Mouse (Mus musculus) heart, embryonic 14.5 days (tissue): ENCODE measurements around the gene 1600002K03Rik. TPM values are rescaled to one million over a fixed set of nuclear protein-coding genes. Genes with fewer than 3 reads are reported as not detected.

ENCODE experiments used
- ATAC-seq: fragments of 200-750 bp; cut with Nextera tagmentation; 2 replicates; pipeline ENCODE4 v1.8.0; 2017; ENCODE audit warnings: low read depth, moderate TSS enrichment; ENCODE audit not compliant: insufficient number of reproducible peaks, insufficient read depth, low FRiP score
- H3K27ac ChIP-seq, 2 experiments: fragments of 200-500 bp in 1 of 2; fragments of 300-500 bp in 1 of 2; sonication (generic) in 1 of 2; replicated peaks in 1 of 2; 2 replicates each; pipeline ENCODE4 v1.5.1; 2012 to 2014; ENCODE audit warnings: low read depth in 2 of 2, low read length in 2 of 2, control low read depth in 1 of 2, mild to moderate bottlenecking in 1 of 2, mixed read lengths in 1 of 2; ENCODE audit not compliant: control insufficient read depth in 1 of 2, insufficient read depth in 1 of 2
- H3K27me3 ChIP-seq: fragments of 300-500 bp; sonication (generic); 2 replicates; pipeline ENCODE4 v1.6.1; 2014; ENCODE audit warnings: mild to moderate bottlenecking, low read length, control low read depth; ENCODE audit not compliant: control insufficient read depth, insufficient read depth
- H3K36me3 ChIP-seq: fragments of 300-500 bp; sonication (generic); 2 replicates; pipeline ENCODE4 v1.6.1; 2014; ENCODE audit warnings: mild to moderate bottlenecking, control low read depth, low read length, mixed read lengths; ENCODE audit not compliant: control insufficient read depth, insufficient read depth
- H3K4me1 ChIP-seq, 2 experiments: fragments of 200-500 bp in 1 of 2; fragments of 300-500 bp in 1 of 2; sonication (generic) in 1 of 2; 2 replicates each; pipeline ENCODE4 v1.6.1; 2012 to 2014; ENCODE audit warnings: low read length in 2 of 2, control low read depth in 1 of 2, mixed read lengths in 1 of 2; ENCODE audit not compliant: control insufficient read depth in 2 of 2, insufficient read depth in 2 of 2
- H3K4me2 ChIP-seq: fragments of 300-500 bp; sonication (generic); 2 replicates; pipeline ENCODE4 v1.6.1; 2014; ENCODE audit warnings: mild to moderate bottlenecking, low read length
- H3K4me3 ChIP-seq, 2 experiments: fragments of 200-500 bp in 1 of 2; fragments of 300-500 bp in 1 of 2; sonication (generic) in 1 of 2; 2 replicates each; pipeline ENCODE4 v1.5.1; 2012 to 2014; ENCODE audit warnings: low read length in 2 of 2, mild to moderate bottlenecking in 2 of 2, control low read depth in 1 of 2, low read depth in 1 of 2, moderate library complexity in 1 of 2; ENCODE audit not compliant: control insufficient read depth in 1 of 2, insufficient read depth in 1 of 2
- H3K9ac ChIP-seq: fragments of 300-500 bp; sonication (generic); 2 replicates; pipeline ENCODE4 v1.6.1; 2014; ENCODE audit warnings: mild to moderate bottlenecking, low read length
- H3K9me3 ChIP-seq: fragments of 300-500 bp; sonication (generic); 2 replicates; pipeline ENCODE4 v1.6.1; 2016; ENCODE audit warnings: low read length, control low read depth; ENCODE audit not compliant: control insufficient read depth
- WGBS: fragments of 180-500 bp; shearing (Covaris S2); extraction: QIAGEN DNeasy Blood & Tissue Kit; methylation state at CpG from one replicate; pipeline ENCODE4 v1.1.7; 2014; 5-methylcytosine and 5-hydroxymethylcytosine counted together
- polyA plus RNA-seq: library from polyadenylated mRNA; unstranded; fragments of >200 nt; fragmentation: Nextera tagmentation; extraction: Ambion mirVana; gene quantifications from 2 replicates; pipeline ENCODE4 v1.2.1, GENCODE M21; 2014

The 1600002K03Rik gene
- polyA plus RNA-seq, 1 experiment from 2014 or later: 11.1 TPM

DNA sequence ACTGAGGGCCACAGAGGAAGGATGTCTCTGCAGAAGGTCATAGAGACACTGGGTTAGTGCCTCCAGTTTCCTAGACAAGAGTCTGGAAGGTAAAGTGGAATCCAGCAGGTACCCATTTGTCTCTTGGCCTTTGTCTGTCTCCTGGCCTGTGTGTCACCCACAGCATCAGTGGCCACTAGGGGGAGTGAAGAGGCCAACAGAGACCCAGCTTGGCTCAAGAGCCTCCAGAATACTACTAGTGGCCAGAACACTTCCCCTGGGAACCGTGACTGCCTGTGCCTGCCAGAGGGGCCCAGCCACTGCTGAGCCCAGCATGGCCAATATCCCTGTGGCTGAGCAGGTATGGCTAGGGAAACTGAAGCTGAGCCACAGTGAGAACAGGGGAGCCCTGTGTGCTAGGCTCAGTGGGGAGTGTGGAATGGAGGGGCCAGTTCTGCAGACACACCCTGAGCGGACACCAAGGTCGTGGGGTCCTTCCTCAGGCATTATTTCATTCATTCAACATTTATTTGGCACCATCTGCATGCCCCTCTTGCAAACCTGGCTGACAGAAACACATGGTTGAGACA lies 26.8 kb downstream of the 1600002K03Rik start:
- no peaks in the 10 kb centered on the region for H3K9me3 ChIP-seq
- peaks cover 2 to 5% of the 10 kb centered on the region in 2 experiments; a peak in 2 of 4 replicates for H3K4me1 ChIP-seq
- H3K27ac ChIP-seq: no peak overlapping the region
- no peak overlapping the region for H3K4me2 ChIP-seq
- no peaks in the 10 kb centered on the region for H3K36me3 ChIP-seq
- H3K9ac ChIP-seq: no peak overlapping the region
- no peaks in the 10 kb centered on the region for H3K27me3 ChIP-seq
- ATAC-seq: peak; percentile 76
- 49% methylated on average over 3 of the region's 3 CpGs for WGBS
- no peak overlapping the region for H3K4me3 ChIP-seq

DNA sequence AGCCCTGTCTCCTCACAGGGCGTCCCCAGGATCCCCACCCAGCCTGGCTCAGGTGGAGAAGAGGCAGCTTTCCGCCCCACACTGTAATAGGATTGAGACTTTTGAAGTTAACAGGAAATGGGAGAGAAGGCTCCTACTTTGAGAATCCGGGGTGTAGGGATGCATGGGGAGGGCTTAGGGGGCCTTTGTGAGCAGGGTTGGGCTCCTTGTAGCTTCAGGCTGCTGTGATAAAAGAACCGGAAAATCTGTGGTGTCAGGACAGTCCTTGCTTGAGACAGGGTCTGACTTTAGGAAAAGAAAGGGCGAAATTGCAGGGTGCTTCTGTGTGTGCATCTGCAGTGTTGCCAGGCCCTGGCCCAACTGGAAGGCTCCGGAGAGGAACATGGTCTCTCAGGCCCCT lies 27.7 kb downstream of the 1600002K03Rik start:
- Histone ChIP-seq H3K4me3 (no peak overlapping the region), H3K27me3 (no peaks in the 10 kb centered on the region), H3K4me2 (no peak overlapping the region), H3K27ac (no peak overlapping the region), H3K9ac (no peak overlapping the region), H3K36me3 (no peaks in the 10 kb centered on the region), H3K4me1 (peaks cover 2 to 5% of the 10 kb centered on the region in 2 experiments; a peak in 2 of 4 replicates), H3K9me3 (no peaks in the 10 kb centered on the region)
- WGBS: 74% methylated on average over 6 of the region's 6 CpGs
- ATAC-seq: no peak

DNA sequence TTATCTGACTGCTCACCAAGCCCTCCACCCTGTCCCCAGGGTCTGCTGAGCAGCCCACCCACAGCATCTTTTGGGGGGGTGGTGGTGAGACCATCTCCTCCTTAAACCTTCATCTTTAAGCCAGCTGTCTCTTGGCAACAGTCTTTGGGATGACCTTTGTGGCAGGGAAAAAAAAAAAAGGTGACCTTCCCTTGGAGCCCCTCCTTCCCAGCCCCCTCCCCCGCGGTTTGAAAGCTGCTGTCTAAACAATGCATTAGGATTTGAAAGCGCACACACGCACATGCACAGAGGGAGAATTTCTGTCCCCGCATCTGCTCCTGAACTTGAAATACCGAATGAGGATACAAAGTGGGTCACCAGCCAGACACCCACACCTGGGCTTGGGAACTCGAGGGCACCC lies 31.3 kb downstream of the 1600002K03Rik start:
- no peaks in the 10 kb centered on the region; the same call in 1 of the 2 replicates for H3K27me3 ChIP-seq
- 32% methylated on average over 7 of the region's 7 CpGs for WGBS
- H3K4me1 ChIP-seq: peaks cover 4 to 7% of the 10 kb centered on the region in 2 experiments; a peak in 2 of 4 replicates
- H3K4me3 ChIP-seq: no peak overlapping the region
- H3K4me2 ChIP-seq: no peak overlapping the region
- ATAC-seq: no peak
- H3K9me3 ChIP-seq: no peaks in the 10 kb centered on the region
- no peak overlapping the region for H3K27ac ChIP-seq
- H3K36me3 ChIP-seq: no peaks in the 10 kb centered on the region
- no peak overlapping the region for H3K9ac ChIP-seq

DNA sequence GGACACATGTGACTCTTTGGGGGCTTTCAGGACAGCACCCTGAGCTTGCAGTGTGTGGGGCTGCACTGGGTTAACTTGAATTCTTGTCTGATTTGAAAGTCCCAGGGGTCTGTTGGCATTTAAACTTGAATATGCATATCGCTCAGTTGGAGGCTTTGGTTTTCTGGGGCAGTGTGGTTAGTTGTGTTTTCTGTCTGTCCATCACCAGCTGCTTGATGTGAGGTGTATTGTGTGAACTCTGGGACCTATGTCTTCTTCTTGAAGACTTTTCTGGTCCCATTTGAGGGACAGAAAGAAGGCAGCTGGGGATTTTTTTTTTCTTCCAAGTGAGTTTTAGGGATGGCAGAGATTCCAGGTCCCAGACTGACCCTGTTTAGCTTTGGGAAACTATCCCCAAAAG lies 34.5 kb downstream of the 1600002K03Rik start:
- Histone ChIP-seq H3K9me3 (no peaks in the 10 kb centered on the region), H3K4me3 (no peak overlapping the region), H3K36me3 (no peaks in the 10 kb centered on the region), H3K27me3 (no peaks in the 10 kb centered on the region; the same call in 1 of the 2 replicates), H3K9ac (no peak overlapping the region), H3K4me1 (peaks cover 4% of the 10 kb centered on the region in 2 experiments; a peak in 2 of 4 replicates), H3K27ac (no peak overlapping the region), H3K4me2 (no peak overlapping the region)
- ATAC-seq: no peak
- WGBS: 61% methylated on average over 1 of the region's 1 CpGs

DNA sequence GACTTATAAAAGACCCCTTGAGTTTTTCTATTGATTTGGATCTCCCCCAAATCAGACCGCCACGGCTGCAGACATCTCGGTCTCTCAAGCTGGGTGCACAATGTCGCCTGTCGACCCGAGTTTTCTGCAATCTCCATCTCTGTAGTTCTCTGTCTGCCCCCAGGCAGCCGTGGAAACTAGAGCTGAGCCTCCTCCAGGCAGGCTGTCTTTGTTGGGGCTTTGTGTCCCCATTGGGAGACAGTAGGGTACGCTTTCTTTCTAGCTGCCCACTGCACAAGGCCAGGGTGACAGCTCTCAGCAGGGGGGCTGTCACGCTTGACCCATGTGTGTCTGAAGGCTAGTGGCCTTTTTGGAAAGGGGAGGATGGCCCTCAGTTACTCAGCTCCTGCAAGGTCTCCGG lies 34.9 kb downstream of the 1600002K03Rik start:
- H3K27ac ChIP-seq: no peak overlapping the region
- no peaks in the 10 kb centered on the region; the same call in 1 of the 2 replicates for H3K27me3 ChIP-seq
- H3K4me1 ChIP-seq: peaks cover 4% of the 10 kb centered on the region in 2 experiments; a peak in 2 of 4 replicates
- H3K36me3 ChIP-seq: no peaks in the 10 kb centered on the region
- no peak overlapping the region for H3K4me3 ChIP-seq
- H3K9ac ChIP-seq: no peak overlapping the region
- WGBS: 68% methylated on average over 10 of the region's 10 CpGs
- no peak overlapping the region for H3K4me2 ChIP-seq
- ATAC-seq: no peak
- H3K9me3 ChIP-seq: no peaks in the 10 kb centered on the region

DNA sequence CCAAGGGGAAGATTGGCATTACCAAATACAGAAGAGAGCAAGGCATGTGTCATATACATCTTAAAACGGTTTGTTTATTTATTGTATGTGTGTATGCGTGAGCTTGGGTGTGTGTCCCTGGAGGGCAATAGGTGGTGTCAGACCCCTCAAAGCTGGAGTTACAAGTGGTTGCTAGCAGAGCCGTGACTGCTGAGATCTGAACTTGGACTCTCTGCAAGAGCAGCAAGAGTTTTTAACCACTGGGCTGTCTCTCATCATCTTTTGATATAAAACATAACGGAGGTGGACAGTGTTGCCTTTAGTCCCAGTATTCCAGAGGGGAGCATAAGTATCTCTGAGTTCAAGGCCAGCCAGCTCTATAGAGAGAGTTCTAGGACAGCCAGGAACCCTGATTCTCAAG lies 35.5 kb downstream of the 1600002K03Rik start:
- 77% methylated on average over 4 of the region's 4 CpGs for WGBS
- no peaks in the 10 kb centered on the region for H3K9me3 ChIP-seq
- no peak overlapping the region for H3K4me2 ChIP-seq
- no peaks in the 10 kb centered on the region for H3K36me3 ChIP-seq
- H3K4me1 ChIP-seq: peaks cover 4% of the 10 kb centered on the region in 2 experiments; a peak in 2 of 4 replicates
- no peak overlapping the region for H3K27ac ChIP-seq
- ATAC-seq: no peak
- H3K4me3 ChIP-seq: no peak overlapping the region
- no peaks in the 10 kb centered on the region; the same call in 1 of the 2 replicates for H3K27me3 ChIP-seq
- H3K9ac ChIP-seq: no peak overlapping the region

DNA sequence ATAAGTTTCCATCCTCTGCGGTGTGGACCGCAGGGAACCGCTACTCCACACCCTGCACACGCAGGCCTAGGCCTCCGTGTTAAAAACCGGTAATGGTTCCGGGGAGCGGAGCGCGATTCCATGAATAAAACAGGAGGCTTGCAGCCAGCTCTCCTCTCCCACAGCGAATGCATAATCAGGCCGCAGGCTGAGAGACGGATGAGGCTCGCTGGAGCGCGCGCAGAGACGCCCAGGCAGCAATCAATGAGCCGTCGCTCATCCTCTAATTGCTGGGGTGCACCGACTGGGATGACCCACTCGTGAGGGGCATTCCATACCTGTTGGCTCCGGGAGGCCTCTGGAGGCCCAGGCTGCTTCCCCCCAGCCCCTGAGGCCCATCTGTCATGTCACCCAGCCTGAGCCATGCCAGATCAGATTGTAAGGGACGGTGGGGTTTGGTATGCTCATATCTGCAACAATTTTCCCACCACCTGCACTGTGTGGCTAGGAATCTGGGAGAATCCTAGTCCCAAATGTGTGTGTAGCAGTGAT lies 36.2 kb downstream of the 1600002K03Rik start:
- WGBS: 17% methylated on average over 24 of the region's 24 CpGs
- H3K27me3 ChIP-seq: no peaks in the 10 kb centered on the region; the same call in 1 of the 2 replicates
- H3K9ac ChIP-seq: no peak overlapping the region
- peaks cover 2 to 4% of the 10 kb centered on the region in 2 experiments; a peak in 2 of 4 replicates for H3K4me1 ChIP-seq
- H3K36me3 ChIP-seq: no peaks in the 10 kb centered on the region
- no peak overlapping the region for H3K27ac ChIP-seq
- no peak for ATAC-seq
- H3K9me3 ChIP-seq: no peaks in the 10 kb centered on the region
- no peak overlapping the region for H3K4me3 ChIP-seq
- peak overlapping the region; percentile 16; the same call in 1 of the 2 replicates for H3K4me2 ChIP-seq
